Mouse (Mus musculus): ENCODE data around the gene Ppfia3.
"Not testable (repeated sequence)": the region's sequence is repeated elsewhere in the genome, so short reads cannot be mapped to it uniquely, and the experiment has no call there.

Gene Ppfia3

GRCm38 (mm10) chr7:45366652-45367019, at the start of gene Ppfia3:
Gene Ppfia3 (minus strand): TSS chr7:45367019.
- DNase-seq (ENCODE audit: low spot score), result no peak

- no peak for DNase-seq (ENCODE audit: low spot score)
These were observed 48.8 kb upstream of the Ppfia3 start for GRCm38 (mm10) chr7:45415636-45416035.

GRCm38 (mm10) chr7:45414740-45415224, 48.0 kb upstream of the Ppfia3 start:
- DNase-seq (ENCODE audit: low spot score), result no peak

- DNase-seq (ENCODE audit: low spot score), result no peak
These were observed 47.3 kb upstream of the Ppfia3 start for GRCm38 (mm10) chr7:45413864-45414739.

- DNase-seq (ENCODE audit: low spot score), result peak; percentile 38
These were observed 46.5 kb upstream of the Ppfia3 start, which contains the start of gene Ntf5 for GRCm38 (mm10) chr7:45413113-45413863. Gene Ntf5 (plus strand): TSS chr7:45413695.

GRCm38 (mm10) chr7:45412421-45412820, 45.6 kb upstream of the Ppfia3 start:
- no peak for DNase-seq (ENCODE audit: low spot score)

GRCm38 (mm10) chr7:45409497-45410163, 42.8 kb upstream of the Ppfia3 start:
- DNase-seq (ENCODE audit: low spot score), result no peak

GRCm38 (mm10) chr7:45408949-45409348, 42.1 kb upstream of the Ppfia3 start:
- no peak for DNase-seq (ENCODE audit: low spot score)

- DNase-seq (ENCODE audit: low spot score), result no peak
These were observed 41.5 kb upstream of the Ppfia3 start for GRCm38 (mm10) chr7:45408351-45408750.

- DNase-seq (ENCODE audit: low spot score), result no peak
These were observed 41.0 kb upstream of the Ppfia3 start for GRCm38 (mm10) chr7:45407836-45408235.

- DNase-seq (ENCODE audit: low spot score), result no peak
These were observed 39.6 kb upstream of the Ppfia3 start for GRCm38 (mm10) chr7:45406157-45407156.

- peak; percentile 76 for DNase-seq (ENCODE audit: low spot score)
These were observed 38.6 kb upstream of the Ppfia3 start, which contains the start of gene Kcna7 for GRCm38 (mm10) chr7:45405091-45406075. Gene Kcna7 (plus strand): TSS chr7:45405653.

GRCm38 (mm10) chr7:45403532-45404261, 36.9 kb upstream of the Ppfia3 start:
- DNase-seq (ENCODE audit: low spot score), result peak; percentile 44

- no peak for DNase-seq (ENCODE audit: low spot score)
These were observed 34.8 kb upstream of the Ppfia3 start for GRCm38 (mm10) chr7:45401521-45402085.

- DNase-seq (ENCODE audit: low spot score), result no peak
These were observed 30.0 kb upstream of the Ppfia3 start for GRCm38 (mm10) chr7:45396787-45397186.

- not testable (repeated sequence) for DNase-seq (ENCODE audit: low spot score)
These were observed 29.5 kb upstream of the Ppfia3 start for GRCm38 (mm10) chr7:45396337-45396775.

GRCm38 (mm10) chr7:45395578-45396336, 28.9 kb upstream of the Ppfia3 start, which contains the start of gene Snrnp70:
Gene Snrnp70 (minus strand): TSS chr7:45395742.
- DNase-seq (ENCODE audit: low spot score), result peak; percentile 99

GRCm38 (mm10) chr7:45395129-45395541, 28.3 kb upstream of the Ppfia3 start:
- DNase-seq (ENCODE audit: low spot score), result no peak

All from ovary, postnatal 14 days (tissue).